Mouse (Mus musculus): ENCODE measurements at regions not wholly inside any gene's neighbourhood (a gene's known extent, or its start where the extent isn't known, plus 50 kb on each side); places are given as distances from the start of the nearest gene placed in this dataset.
A peak's percentile ranks its signal among the peaks of the same experiment; 100 is the strongest.
"Not testable (repeated sequence)": the region's sequence is repeated elsewhere in the genome, so short reads cannot be mapped to it uniquely, and the experiment has no call there.

- H3K4me1 ChIP-seq; H3K4me2 ChIP-seq; H3K36me3 ChIP-seq; H3K9ac ChIP-seq; H3K9me3 ChIP-seq (replicated peaks); H3K4me3 ChIP-seq; H3K27me3 ChIP-seq (replicated peaks); H3K27ac ChIP-seq; ATAC-seq: not testable (repeated sequence)
- WGBS (ENCODE audit: insufficient replicate concordance): 26% methylated on average over 7 of the region's 7 CpGs
Observed at GRCm38 (mm10) chrX:135112109-135112508, 65.3 kb downstream of the Gm15023 start.

GRCm38 (mm10) chrX:135110866-135111265 is 66.6 kb downstream of the Gm15023 start:
- not testable (repeated sequence) for ATAC-seq; H3K4me2 ChIP-seq; H3K27me3 ChIP-seq (replicated peaks); H3K36me3 ChIP-seq; H3K4me3 ChIP-seq; H3K9ac ChIP-seq; H3K9me3 ChIP-seq (replicated peaks); H3K27ac ChIP-seq; H3K4me1 ChIP-seq
- WGBS (ENCODE audit: insufficient replicate concordance): 14% methylated on average over 4 of the region's 4 CpGs

GRCm38 (mm10) chrX:135101594-135101993 is 75.8 kb downstream of the Gm15023 start:
- no peak overlapping the region for H3K4me3 ChIP-seq
- no peak overlapping the region for H3K27ac ChIP-seq
- H3K27me3 ChIP-seq (replicated peaks): no peaks in the 10 kb centered on the region; the same call in 1 of the 2 replicates
- ATAC-seq: no peak
- no peaks in the 10 kb centered on the region for H3K9me3 ChIP-seq (replicated peaks)
- H3K9ac ChIP-seq: no peak overlapping the region
- no peak overlapping the region for H3K4me2 ChIP-seq
- no peaks in the 10 kb centered on the region for H3K4me1 ChIP-seq
- 63% methylated on average over 3 of the region's 3 CpGs for WGBS (ENCODE audit: insufficient replicate concordance)
- no peaks in the 10 kb centered on the region for H3K36me3 ChIP-seq

- ATAC-seq: no peak
- Histone ChIP-seq H3K4me3 (no peak overlapping the region), H3K36me3 (no peaks in the 10 kb centered on the region), H3K9me3 (replicated peaks) (no peaks in the 10 kb centered on the region), H3K27me3 (replicated peaks) (no peaks in the 10 kb centered on the region; the same call in 1 of the 2 replicates), H3K27ac (no peak overlapping the region), H3K4me2 (no peak overlapping the region), H3K9ac (no peak overlapping the region), H3K4me1 (no peaks in the 10 kb centered on the region)
Observed at GRCm38 (mm10) chrX:135098101-135098500, 79.3 kb downstream of the Gm15023 start.

GRCm38 (mm10) chrX:135096206-135096605 is 81.2 kb downstream of the Gm15023 start:
- H3K9me3 ChIP-seq (replicated peaks): no peaks in the 10 kb centered on the region
- no peak overlapping the region for H3K9ac ChIP-seq
- no peak overlapping the region for H3K27ac ChIP-seq
- H3K4me3 ChIP-seq: no peak overlapping the region
- no peak for ATAC-seq
- H3K4me1 ChIP-seq: no peaks in the 10 kb centered on the region
- no peaks in the 10 kb centered on the region for H3K36me3 ChIP-seq
- WGBS (ENCODE audit: insufficient replicate concordance): 41% methylated on average over 3 of the region's 3 CpGs
- H3K4me2 ChIP-seq: no peak overlapping the region
- H3K27me3 ChIP-seq (replicated peaks): no peaks in the 10 kb centered on the region; the same call in 1 of the 2 replicates

- not testable (repeated sequence) for H3K27me3 ChIP-seq (replicated peaks); H3K9me3 ChIP-seq (replicated peaks); H3K27ac ChIP-seq; H3K4me3 ChIP-seq; ATAC-seq; H3K36me3 ChIP-seq; H3K9ac ChIP-seq; H3K4me2 ChIP-seq; H3K4me1 ChIP-seq
- 9% methylated on average over 3 of the region's 3 CpGs for WGBS (ENCODE audit: insufficient replicate concordance)
Observed at GRCm38 (mm10) chrX:135091074-135091473, 82.1 kb upstream of the Zmat1 start.

GRCm38 (mm10) chrX:135087068-135087579 is 78.1 kb upstream of the Zmat1 start:
- not testable (repeated sequence) for H3K27me3 ChIP-seq (replicated peaks); H3K4me3 ChIP-seq; H3K4me1 ChIP-seq; H3K9ac ChIP-seq; H3K9me3 ChIP-seq (replicated peaks); H3K36me3 ChIP-seq; H3K4me2 ChIP-seq; H3K27ac ChIP-seq
- 18% methylated on average over 7 of the region's 7 CpGs for WGBS (ENCODE audit: insufficient replicate concordance)
- ATAC-seq: peak; percentile 8; the same call in 1 of the 2 replicates

- WGBS (ENCODE audit: insufficient replicate concordance): 12% methylated on average over 7 of the region's 9 CpGs
- not testable (repeated sequence) for H3K36me3 ChIP-seq; H3K27me3 ChIP-seq (replicated peaks); H3K9me3 ChIP-seq (replicated peaks); H3K27ac ChIP-seq; ATAC-seq; H3K9ac ChIP-seq; H3K4me1 ChIP-seq; H3K4me3 ChIP-seq
- H3K4me2 ChIP-seq: peak overlapping the region; percentile 36
Observed at GRCm38 (mm10) chrX:135086564-135086963, 77.6 kb upstream of the Zmat1 start.

- not testable (repeated sequence) for H3K4me3 ChIP-seq; H3K27ac ChIP-seq; H3K9ac ChIP-seq; H3K36me3 ChIP-seq; H3K27me3 ChIP-seq (replicated peaks); H3K9me3 ChIP-seq (replicated peaks); H3K4me1 ChIP-seq
- WGBS (ENCODE audit: insufficient replicate concordance): 44% methylated on average over 14 of the region's 14 CpGs
- peak overlapping the region; percentile 36 for H3K4me2 ChIP-seq
- ATAC-seq: 0 out of 2 replicates have a peak, but pooled peaks have one; percentile 52
Observed at GRCm38 (mm10) chrX:135085770-135086553, 77.0 kb upstream of the Zmat1 start.

- ATAC-seq: no peak
- 55% methylated on average over 2 of the region's 2 CpGs for WGBS (ENCODE audit: insufficient replicate concordance)
Observed at GRCm38 (mm10) chrX:135080380-135081158, 71.6 kb upstream of the Zmat1 start.

GRCm38 (mm10) chrX:135079388-135079787 is 70.4 kb upstream of the Zmat1 start:
- Histone ChIP-seq H3K9me3 (replicated peaks) (no peaks in the 10 kb centered on the region), H3K4me3 (no peak overlapping the region), H3K36me3 (no peaks in the 10 kb centered on the region), H3K27ac (no peak overlapping the region), H3K4me2 (no peak overlapping the region), H3K9ac (no peak overlapping the region), H3K27me3 (replicated peaks) (no peaks in the 10 kb centered on the region), H3K4me1 (no peaks in the 10 kb centered on the region)
- no peak for ATAC-seq
- WGBS (ENCODE audit: insufficient replicate concordance): 38% methylated on average over 2 of the region's 2 CpGs

More at GRCm38 (mm10) chrX:135080380-135081158, 71.6 kb upstream of the Zmat1 start:
- Histone ChIP-seq H3K27ac (no peak overlapping the region), H3K9ac (no peak overlapping the region), H3K9me3 (replicated peaks) (no peaks in the 10 kb centered on the region), H3K4me1 (no peaks in the 10 kb centered on the region), H3K36me3 (no peaks in the 10 kb centered on the region), H3K4me3 (no peak overlapping the region), H3K4me2 (no peak overlapping the region), H3K27me3 (replicated peaks) (no peaks in the 10 kb centered on the region)

- no peak for ATAC-seq
- 56% methylated on average over 2 of the region's 2 CpGs for WGBS (ENCODE audit: insufficient replicate concordance)
- H3K27ac ChIP-seq: no peak overlapping the region
Observed at GRCm38 (mm10) chrX:135075903-135076302, 66.9 kb upstream of the Zmat1 start.

More at GRCm38 (mm10) chrX:135075903-135076302, 66.9 kb upstream of the Zmat1 start:
- no peaks in the 10 kb centered on the region for H3K27me3 ChIP-seq (replicated peaks)
- no peak overlapping the region for H3K4me3 ChIP-seq
- no peak overlapping the region for H3K9ac ChIP-seq
- H3K36me3 ChIP-seq: no peaks in the 10 kb centered on the region
- H3K4me1 ChIP-seq: no peaks in the 10 kb centered on the region
- H3K4me2 ChIP-seq: no peak overlapping the region
- H3K9me3 ChIP-seq (replicated peaks): no peaks in the 10 kb centered on the region
